Mouse (Mus musculus): Measurements from ENCODE around the gene Ulk4. TPM values are rescaled to one million over a fixed set of nuclear protein-coding genes. Genes with fewer than 3 reads are reported as not detected.

Ulk4 gene
- polyA plus RNA-seq, 2 experiments = 0.40 to 30.5 TPM

DNA sequence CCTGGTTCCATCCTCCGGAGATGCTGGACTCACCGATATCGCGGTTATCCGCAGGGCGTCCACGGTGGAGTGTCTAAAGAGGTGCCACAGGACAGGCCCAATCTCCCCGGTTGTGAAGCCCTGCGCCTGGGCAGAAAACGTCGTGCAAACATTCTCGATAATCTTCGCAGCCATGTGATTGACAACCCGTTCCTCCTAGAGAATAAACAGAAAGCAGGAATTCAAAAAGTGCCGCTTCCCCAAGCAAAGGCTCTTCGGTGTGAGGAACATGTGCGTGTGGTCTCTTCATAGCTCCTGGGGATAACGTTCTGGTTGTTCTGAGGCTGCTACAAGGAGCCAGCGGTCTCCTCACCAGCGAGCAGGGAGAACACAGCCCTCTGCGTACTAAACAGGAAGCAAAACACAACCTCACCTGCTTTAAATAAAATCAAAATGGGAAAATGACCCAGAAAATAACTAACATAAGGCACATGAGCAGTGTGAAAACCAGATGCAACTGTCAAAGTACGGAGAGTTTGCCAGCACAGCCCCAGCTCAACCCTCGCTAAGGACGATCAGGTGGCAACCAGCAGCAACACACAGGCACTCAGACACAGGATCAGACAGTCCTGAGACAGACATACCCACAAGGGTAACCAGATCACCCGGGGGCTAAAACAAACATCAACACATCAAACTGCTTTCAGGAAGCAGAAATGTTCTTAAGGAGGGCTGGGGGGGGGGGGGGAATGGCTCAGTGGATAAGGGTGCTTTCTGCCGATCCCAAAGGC is 84.2 kb downstream of the Ulk4 start:
- 79% methylated on average over 26 of the region's 26 CpGs for WGBS (ENCODE audit: insufficient replicate concordance)
- ATAC-seq (ENCODE audit: insufficient read depth) (no peak), DNase-seq (ENCODE audit: low read depth in 3 of 3, low spot score in 3 of 3) (no peak)
- Histone ChIP-seq H3K27me3 (ENCODE audit: control insufficient read depth, insufficient read depth, low read length) (no peaks in the 10 kb centered on the region), H3K36me3 (replicated peaks; ENCODE audit: control insufficient read depth, insufficient read depth, low read depth) (no peaks in the 10 kb centered on the region), H3K9ac (replicated peaks) (no peak overlapping the region), H3K4me1 (replicated peaks; ENCODE audit: control insufficient read depth in 2 of 2, insufficient read depth in 2 of 2, low read length in 1 of 2) (no peaks in the 10 kb centered on the region), H3K4me3 (ENCODE audit: insufficient read depth in 1 of 2, low read depth in 2 of 2, low read length in 2 of 2) (no peak overlapping the region), H3K27ac (no peak overlapping the region), H3K9me3 (ENCODE audit: control insufficient read depth, low read length) (peaks cover 3% of the 10 kb centered on the region; the same call in 1 of the 2 replicates), H3K4me2 (ENCODE audit: low read depth) (no peak overlapping the region)
- TF ChIP-seq EP300 (IDR thresholded peaks at IDR 0.05; ENCODE audit: low read depth) (no peak), CTCF (IDR thresholded peaks at IDR 0.05; ENCODE audit: low read depth) (no peak)

- no peaks in the 10 kb centered on the region for H3K4me1 ChIP-seq (replicated peaks; ENCODE audit: control insufficient read depth in 2 of 2, insufficient read depth in 2 of 2, low read length in 1 of 2)
- no peak for ATAC-seq (ENCODE audit: insufficient read depth)
- H3K27ac ChIP-seq = no peak overlapping the region
- TF ChIP-seq CTCF (IDR thresholded peaks at IDR 0.05; ENCODE audit: low read depth) = no peak
- H3K9me3 ChIP-seq (ENCODE audit: control insufficient read depth, low read length) = no peaks in the 10 kb centered on the region; the same call in 1 of the 2 replicates
- DNase-seq (ENCODE audit: low read depth in 3 of 3, low spot score in 3 of 3) = no peak
- no peaks in the 10 kb centered on the region for H3K36me3 ChIP-seq (replicated peaks; ENCODE audit: control insufficient read depth, insufficient read depth, low read depth)
- no peak overlapping the region for H3K4me2 ChIP-seq (ENCODE audit: low read depth)
- H3K4me3 ChIP-seq (ENCODE audit: insufficient read depth in 1 of 2, low read depth in 2 of 2, low read length in 2 of 2) = no peak overlapping the region
- no peaks in the 10 kb centered on the region for H3K27me3 ChIP-seq (ENCODE audit: control insufficient read depth, insufficient read depth, low read length)
- H3K9ac ChIP-seq (replicated peaks) = no peak overlapping the region
- 70% methylated on average over 8 of the region's 8 CpGs for WGBS (ENCODE audit: insufficient replicate concordance)
Measured at GRCm38 (mm10) chr9:121187811-121188210, 89.2 kb downstream of the Ulk4 start.

DNA sequence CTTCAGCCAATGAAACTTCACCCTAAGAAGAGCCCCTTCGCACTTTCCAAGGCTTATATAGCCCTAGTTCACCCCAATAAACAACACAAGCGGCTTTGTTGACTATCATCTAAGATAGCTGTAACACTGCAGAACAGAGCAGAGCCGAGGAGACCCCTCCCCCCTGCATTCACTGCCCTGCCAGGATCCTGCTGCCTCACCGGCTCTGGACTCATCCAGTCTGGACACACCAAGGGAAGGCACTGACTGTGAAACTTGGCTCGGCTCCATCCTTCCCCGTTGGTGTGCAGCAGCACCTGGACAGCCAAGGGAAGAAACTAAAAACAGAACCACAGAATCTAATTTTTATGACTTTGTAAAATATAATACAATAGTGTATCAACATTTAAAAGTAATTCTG is 91.2 kb downstream of the Ulk4 start:
- WGBS (ENCODE audit: insufficient replicate concordance) = 52% methylated on average over 6 of the region's 6 CpGs
- TF ChIP-seq CTCF (IDR thresholded peaks at IDR 0.05; ENCODE audit: low read depth) = no peak
- TF ChIP-seq EP300 (IDR thresholded peaks at IDR 0.05; ENCODE audit: low read depth) = no peak
- no peak overlapping the region for H3K4me3 ChIP-seq (ENCODE audit: insufficient read depth in 1 of 2, low read depth in 2 of 2, low read length in 2 of 2)
- DNase-seq (ENCODE audit: low read depth in 3 of 3, low spot score in 3 of 3) (no peak), ATAC-seq (ENCODE audit: insufficient read depth) (no peak)
- no peak overlapping the region for H3K27ac ChIP-seq
- no peaks in the 10 kb centered on the region for H3K4me1 ChIP-seq (replicated peaks; ENCODE audit: control insufficient read depth in 2 of 2, insufficient read depth in 2 of 2, low read length in 1 of 2)
- no peaks in the 10 kb centered on the region for H3K9me3 ChIP-seq (ENCODE audit: control insufficient read depth, low read length)
- no peaks in the 10 kb centered on the region for H3K36me3 ChIP-seq (replicated peaks; ENCODE audit: control insufficient read depth, insufficient read depth, low read depth)
- no peaks in the 10 kb centered on the region for H3K27me3 ChIP-seq (ENCODE audit: control insufficient read depth, insufficient read depth, low read length)
- H3K9ac ChIP-seq (replicated peaks) = no peak overlapping the region
- H3K4me2 ChIP-seq (ENCODE audit: low read depth) = no peak overlapping the region

DNA sequence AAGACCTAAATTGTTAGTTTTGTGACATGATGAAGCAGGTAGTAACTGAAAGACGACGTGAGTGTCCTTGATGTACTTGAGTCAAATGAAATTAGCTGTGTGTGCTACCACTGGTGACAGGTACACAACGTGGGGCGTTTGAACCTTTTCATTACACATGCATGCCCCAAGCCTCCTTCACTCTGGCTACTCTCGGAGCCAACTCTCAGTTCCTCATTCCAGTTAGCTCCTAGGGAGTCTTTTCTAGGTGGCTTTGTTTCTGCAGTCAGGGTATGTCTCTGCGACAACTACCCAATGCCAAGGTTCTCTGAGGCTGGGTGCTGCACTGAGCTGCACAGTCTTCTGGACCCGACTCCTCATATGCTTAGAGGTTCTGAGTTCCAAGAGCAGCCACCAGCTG is 100.6 kb downstream of the Ulk4 start:
- 60% methylated on average over 7 of the region's 7 CpGs for WGBS (ENCODE audit: insufficient replicate concordance)
- no peak overlapping the region for H3K4me2 ChIP-seq (ENCODE audit: low read depth)
- H3K9me3 ChIP-seq (ENCODE audit: control insufficient read depth, low read length) = no peaks in the 10 kb centered on the region
- DNase-seq (ENCODE audit: low read depth in 3 of 3, low spot score in 3 of 3) (no peak), ATAC-seq (ENCODE audit: insufficient read depth) (no peak)
- H3K27ac ChIP-seq = no peak overlapping the region
- H3K4me3 ChIP-seq (ENCODE audit: insufficient read depth in 1 of 2, low read depth in 2 of 2, low read length in 2 of 2) = no peak overlapping the region
- no peaks in the 10 kb centered on the region for H3K36me3 ChIP-seq (replicated peaks; ENCODE audit: control insufficient read depth, insufficient read depth, low read depth)
- H3K4me1 ChIP-seq (replicated peaks; ENCODE audit: control insufficient read depth in 2 of 2, insufficient read depth in 2 of 2, low read length in 1 of 2) = no peaks in the 10 kb centered on the region
- TF ChIP-seq EP300 (IDR thresholded peaks at IDR 0.05; ENCODE audit: low read depth) (no peak), CTCF (IDR thresholded peaks at IDR 0.05; ENCODE audit: low read depth) (no peak)
- H3K27me3 ChIP-seq (ENCODE audit: control insufficient read depth, insufficient read depth, low read length) = no peaks in the 10 kb centered on the region
- no peak overlapping the region for H3K9ac ChIP-seq (replicated peaks)

DNA sequence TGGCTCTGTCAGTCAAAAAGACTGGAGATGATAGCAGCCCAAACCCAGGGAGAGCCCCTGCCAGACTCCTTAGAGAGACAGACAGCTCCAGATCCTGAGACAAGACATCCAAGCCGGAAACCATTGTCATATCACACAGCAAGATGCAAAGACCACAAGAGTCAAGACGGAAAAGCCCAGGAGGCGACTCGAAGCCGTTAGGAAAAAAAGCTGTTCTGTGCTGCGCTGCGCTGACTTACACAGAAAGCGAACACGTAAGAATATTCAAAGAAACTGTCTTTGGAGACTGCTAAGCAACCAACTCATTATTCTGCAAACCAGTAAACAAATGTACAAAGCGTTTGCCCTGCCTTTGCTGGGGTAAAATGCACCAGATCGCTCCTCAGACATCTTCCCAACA is 101.8 kb downstream of the Ulk4 start:
- Histone ChIP-seq H3K27ac (no peak overlapping the region), H3K9me3 (ENCODE audit: control insufficient read depth, low read length) (no peaks in the 10 kb centered on the region), H3K9ac (replicated peaks) (no peak overlapping the region), H3K36me3 (replicated peaks; ENCODE audit: control insufficient read depth, insufficient read depth, low read depth) (no peaks in the 10 kb centered on the region), H3K4me1 (replicated peaks; ENCODE audit: control insufficient read depth in 2 of 2, insufficient read depth in 2 of 2, low read length in 1 of 2) (no peaks in the 10 kb centered on the region), H3K27me3 (ENCODE audit: control insufficient read depth, insufficient read depth, low read length) (no peaks in the 10 kb centered on the region), H3K4me3 (ENCODE audit: insufficient read depth in 1 of 2, low read depth in 2 of 2, low read length in 2 of 2) (no peak overlapping the region), H3K4me2 (ENCODE audit: low read depth) (no peak overlapping the region)
- DNase-seq (ENCODE audit: low read depth in 3 of 3, low spot score in 3 of 3) (no peak), ATAC-seq (ENCODE audit: insufficient read depth) (no peak)
- TF ChIP-seq CTCF (IDR thresholded peaks at IDR 0.05; ENCODE audit: low read depth) (no peak), EP300 (IDR thresholded peaks at IDR 0.05; ENCODE audit: low read depth) (no peak)
- 69% methylated on average over 11 of the region's 11 CpGs for WGBS (ENCODE audit: insufficient replicate concordance)
